Mouse (Mus musculus): Measurements from ENCODE around the gene Amn.

The Amn gene

DNA sequence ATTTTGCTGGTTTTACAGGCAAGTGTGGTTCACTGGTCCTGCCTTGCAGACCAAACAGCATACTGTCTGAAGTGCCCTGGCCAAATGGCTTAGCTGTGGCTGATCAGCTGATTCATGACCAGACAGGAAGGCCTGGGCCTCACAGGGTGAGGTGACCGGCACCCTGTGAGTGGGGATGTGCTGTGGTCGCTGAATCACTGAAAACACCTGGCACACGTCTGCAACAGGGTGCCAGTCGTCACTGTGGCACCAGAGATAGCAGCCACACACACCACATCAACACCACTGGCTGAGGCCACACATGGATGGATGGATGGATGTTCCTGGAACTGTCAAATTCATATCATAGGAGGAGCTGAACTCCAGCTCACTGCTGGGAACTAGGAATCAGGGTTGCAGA is 52.5 kb downstream of the Amn start:
- DNase-seq (ENCODE audit: low spot score in 2 of 2), result no peak

DNA sequence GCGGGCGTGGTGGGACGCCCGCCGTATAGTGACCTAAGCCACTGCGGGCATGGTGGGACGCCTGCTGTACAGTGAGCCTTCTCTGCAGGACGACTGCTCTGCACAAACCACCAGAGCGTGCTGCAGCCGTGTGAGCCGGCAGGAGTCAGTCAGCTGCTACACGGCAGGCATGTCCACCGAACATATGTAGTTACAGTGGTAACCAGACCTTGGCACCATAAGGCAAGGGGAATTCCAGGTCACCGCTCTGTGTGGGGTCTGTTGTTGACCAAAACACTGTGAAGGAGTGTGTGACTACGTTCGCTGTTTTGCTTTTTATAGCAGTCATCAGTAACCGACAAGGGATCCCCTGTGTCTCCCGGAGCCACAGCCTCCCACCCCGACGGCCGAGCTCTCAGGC is 53.6 kb downstream of the Amn start:
- no peak for DNase-seq (ENCODE audit: low spot score in 2 of 2)

DNA sequence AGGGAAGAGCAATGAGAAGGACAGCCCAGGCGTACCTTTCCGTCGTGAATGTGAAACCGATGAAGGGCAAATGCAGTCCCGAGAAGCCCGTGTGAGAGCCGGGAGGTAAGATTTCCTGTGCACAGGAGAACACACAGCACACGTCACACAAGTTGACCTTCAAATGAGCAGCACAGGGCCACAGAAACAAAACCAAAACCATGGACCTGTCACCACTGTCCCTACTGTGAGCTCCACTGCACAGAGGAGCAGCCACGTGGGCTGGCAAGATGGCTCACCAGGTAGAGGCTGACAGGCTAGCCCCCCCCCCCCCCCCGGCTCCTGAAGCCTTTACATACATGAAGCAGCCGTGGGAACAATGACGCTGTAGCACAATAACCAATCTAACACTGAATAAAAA is 54.1 kb downstream of the Amn start:
- no peak for DNase-seq (ENCODE audit: low spot score in 2 of 2)

DNA sequence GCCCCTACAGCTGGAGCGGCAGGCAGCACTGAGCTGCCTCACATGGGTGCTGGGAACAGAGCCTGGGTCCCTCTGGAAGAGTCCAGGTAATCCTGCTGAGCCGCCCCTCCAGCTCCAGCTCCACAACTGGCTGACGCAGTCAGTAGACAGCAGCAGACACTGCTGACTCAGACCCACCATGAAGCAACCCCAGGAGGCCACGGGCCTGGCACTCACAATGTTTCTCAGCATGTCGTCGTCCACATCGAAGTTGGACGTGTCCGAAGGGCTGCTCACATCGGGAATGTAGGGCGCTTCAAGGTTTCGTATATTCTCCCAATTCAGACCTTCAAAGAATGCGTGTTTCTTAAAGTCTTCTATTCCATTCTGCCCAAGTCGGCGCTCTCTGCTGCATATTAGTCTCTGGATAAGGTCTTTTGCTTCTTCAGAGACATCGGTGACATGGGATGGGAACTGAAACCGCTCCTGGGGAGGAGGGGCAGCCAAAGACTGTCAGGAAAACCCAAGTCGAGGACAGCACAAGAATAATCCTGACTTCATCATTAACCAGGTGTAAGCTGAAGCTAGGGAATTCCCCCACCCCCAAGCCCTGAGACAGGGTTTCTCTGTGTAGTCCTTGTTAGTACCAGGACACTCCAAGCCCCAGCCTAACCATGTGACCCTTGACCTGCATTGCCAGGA is 55.0 kb downstream of the Amn start:
- DNase-seq (ENCODE audit: low spot score in 2 of 2), result no peak
